Mouse (Mus musculus): ENCODE data around the gene Itga11.

Gene Itga11

GRCm38 (mm10) chr9:62684311-62684710 is 6.7 kb downstream of the Itga11 start:
- DNase-seq (ENCODE audit: low spot score): no peak

- DNase-seq (ENCODE audit: low spot score): no peak
Measured at GRCm38 (mm10) chr9:62689748-62690147, 12.1 kb downstream of the Itga11 start.

GRCm38 (mm10) chr9:62694054-62694453 is 16.4 kb downstream of the Itga11 start:
- DNase-seq (ENCODE audit: low spot score): no peak

- DNase-seq (ENCODE audit: low spot score): no peak
Measured at GRCm38 (mm10) chr9:62695210-62695609, 17.6 kb downstream of the Itga11 start.

GRCm38 (mm10) chr9:62696799-62697198 is 19.2 kb downstream of the Itga11 start:
- no peak for DNase-seq (ENCODE audit: low spot score)

DNA sequence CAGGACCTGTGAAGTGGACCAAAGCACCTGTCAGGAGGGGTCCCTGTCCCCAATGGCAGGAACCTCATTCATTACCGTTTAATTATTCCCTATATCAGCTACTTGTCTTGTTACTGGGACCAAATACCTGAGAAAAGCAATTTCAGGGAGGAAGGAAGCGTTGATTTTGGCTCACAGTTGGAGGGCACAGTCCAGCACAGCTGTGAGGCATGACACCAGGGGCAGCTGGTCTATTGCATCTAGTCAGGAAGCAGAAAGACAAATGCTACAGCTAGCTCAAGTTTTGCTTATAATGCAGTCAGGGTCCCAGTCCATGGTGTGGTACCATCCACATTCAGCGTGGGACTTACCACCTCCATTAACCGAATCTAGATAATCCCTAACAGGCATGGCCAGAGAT is 29.6 kb downstream of the Itga11 start:
- DNase-seq (ENCODE audit: low spot score): no peak

- DNase-seq (ENCODE audit: low spot score): no peak
Measured at GRCm38 (mm10) chr9:62707870-62708269, 30.2 kb downstream of the Itga11 start.

- no peak for DNase-seq (ENCODE audit: low spot score)
Measured at GRCm38 (mm10) chr9:62709983-62710382, 32.4 kb downstream of the Itga11 start.

DNA sequence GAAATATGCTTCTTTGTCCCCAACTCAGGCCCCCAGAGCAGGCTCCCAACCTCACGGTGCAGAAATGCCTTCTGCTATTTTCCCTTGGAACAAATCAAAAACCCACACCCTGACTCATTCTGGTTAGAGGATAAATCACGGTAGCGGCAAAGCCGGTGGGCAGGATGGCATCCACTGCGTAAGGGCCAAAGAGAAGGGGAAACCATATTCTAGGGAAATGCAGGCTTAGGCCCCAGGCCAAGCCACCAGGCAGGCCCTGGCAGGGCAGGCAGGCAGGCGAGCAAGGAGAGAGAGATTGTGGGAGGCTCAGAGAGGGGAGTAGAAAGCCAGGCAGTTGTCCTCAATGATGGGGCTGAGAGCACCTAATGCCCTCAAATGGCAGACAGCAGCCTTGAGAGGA is 34.7 kb downstream of the Itga11 start:
- DNase-seq (ENCODE audit: low spot score): no peak

DNA sequence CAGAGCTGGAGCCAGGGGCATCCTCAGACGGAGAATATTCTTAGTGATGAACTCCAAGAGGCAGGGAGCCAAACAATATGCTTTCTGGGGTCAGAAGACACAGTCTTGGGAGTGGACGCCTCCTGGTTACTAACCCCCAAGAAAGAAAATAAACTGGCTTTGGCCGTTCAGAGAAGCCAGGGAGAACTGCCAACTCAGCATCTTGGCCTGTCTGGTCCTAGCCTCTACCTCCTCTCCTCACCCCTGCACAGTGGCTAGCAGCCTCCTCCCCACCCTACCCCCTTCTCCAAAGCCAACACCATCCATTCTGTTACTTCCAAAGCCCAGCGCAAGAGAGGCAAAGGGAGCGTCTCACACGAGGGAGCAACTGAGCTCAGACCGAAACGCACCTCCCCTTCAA is 35.4 kb downstream of the Itga11 start:
- no peak for DNase-seq (ENCODE audit: low spot score)

GRCm38 (mm10) chr9:62714336-62714735 is 36.7 kb downstream of the Itga11 start:
- DNase-seq (ENCODE audit: low spot score): no peak

GRCm38 (mm10) chr9:62717982-62718381 is 40.4 kb downstream of the Itga11 start:
- DNase-seq (ENCODE audit: low spot score): no peak

GRCm38 (mm10) chr9:62721791-62722190 is 44.2 kb downstream of the Itga11 start:
- DNase-seq (ENCODE audit: low spot score): no peak

- DNase-seq (ENCODE audit: low spot score): no peak
Measured at GRCm38 (mm10) chr9:62722716-62723115, 45.1 kb downstream of the Itga11 start.

DNA sequence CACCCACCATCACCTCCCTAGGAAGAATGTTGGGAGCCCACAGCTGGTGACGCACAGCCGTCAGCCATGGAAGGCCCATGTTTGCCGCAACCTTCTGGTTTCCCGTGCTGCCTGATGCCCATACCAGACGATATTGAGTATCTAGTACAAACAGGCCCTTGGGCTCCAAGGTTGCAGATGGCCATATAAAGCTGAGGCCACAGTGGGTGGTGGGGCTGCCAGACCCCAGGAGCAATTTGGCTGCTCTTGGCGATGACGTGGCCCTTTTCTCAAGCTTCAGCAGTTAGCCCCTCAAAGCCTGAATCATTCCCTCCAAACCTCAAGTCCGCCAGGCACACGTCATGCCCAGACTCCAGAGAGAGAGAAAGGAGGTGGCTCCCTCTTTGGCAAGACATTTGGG is 46.5 kb downstream of the Itga11 start:
- DNase-seq (ENCODE audit: low spot score): no peak

DNA sequence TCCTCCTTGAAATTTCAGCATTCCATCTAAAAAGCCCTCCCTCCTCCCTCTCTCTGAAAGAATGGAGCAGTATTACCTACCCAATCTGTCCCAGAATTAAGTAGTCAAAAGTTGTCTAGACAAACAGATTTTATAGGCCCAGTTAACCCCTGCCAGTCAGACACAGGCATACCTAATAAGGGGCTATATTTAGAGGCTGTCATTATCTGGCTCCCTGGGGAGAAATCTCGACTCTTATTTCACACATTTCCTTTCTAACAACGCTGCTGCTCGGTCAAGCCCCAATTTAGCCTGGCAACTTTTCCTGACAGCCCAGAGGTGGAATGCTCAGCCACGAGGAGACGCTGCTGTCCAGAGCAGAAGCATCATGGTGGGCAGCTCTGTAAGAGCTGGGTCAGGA is 47.6 kb downstream of the Itga11 start:
- DNase-seq (ENCODE audit: low spot score): no peak

DNA sequence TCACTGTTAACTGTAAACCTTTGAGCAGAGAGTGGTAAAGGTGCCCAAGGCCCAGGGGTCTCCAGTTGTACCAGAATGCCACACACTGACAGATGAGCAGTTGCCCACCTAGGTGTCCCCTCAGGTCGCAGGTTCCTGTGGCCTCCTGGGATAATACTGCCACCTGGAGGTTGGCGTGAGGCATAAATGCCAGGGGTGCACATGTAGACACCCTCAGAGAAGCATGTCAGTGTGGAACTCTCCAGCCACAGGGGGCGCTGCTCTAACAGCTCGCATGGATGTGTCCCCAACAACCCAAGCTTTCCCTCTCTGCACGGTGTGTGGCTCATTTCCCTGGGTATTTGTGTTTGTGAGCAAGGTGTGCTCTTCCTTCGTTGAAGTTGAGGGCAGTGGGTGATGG is 48.8 kb downstream of the Itga11 start:
- no peak for DNase-seq (ENCODE audit: low spot score)

DNA sequence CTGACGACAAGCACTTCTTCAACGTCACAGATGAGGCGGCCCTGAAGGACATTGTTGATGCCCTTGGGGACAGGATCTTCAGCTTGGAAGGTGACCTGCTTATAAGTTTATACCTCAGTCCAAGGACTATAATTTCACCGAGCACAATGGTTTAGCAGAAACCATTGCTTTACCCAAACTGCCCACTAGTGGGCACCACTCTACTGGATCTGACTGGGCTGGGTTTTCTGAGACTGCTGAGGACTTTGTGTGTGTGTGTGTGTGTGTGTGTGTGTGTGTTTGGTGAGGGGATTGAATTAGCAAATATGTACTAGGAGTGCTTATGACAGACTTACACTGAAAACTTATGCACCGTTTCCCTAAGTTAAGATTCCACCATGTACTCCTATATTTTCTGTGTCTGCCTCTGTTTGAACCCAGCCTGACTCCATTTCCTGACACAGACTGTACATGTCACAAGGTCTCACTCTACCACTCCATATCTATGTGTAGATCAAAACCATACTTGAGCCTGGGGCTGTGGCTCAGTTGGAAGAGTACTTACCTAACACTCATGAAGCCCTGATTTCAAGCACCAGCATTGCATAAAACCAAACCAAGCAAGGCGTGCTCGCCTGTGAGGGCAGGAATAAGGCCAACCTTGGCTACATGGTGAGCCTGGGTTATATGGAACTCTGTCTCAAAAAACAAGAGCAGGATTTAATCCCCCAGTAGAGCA is 67.1 kb downstream of the Itga11 start:
- no peak for DNase-seq (ENCODE audit: low spot score)

GRCm38 (mm10) chr9:62746646-62747045 is 69.0 kb downstream of the Itga11 start:
- DNase-seq (ENCODE audit: low spot score): no peak

DNA sequence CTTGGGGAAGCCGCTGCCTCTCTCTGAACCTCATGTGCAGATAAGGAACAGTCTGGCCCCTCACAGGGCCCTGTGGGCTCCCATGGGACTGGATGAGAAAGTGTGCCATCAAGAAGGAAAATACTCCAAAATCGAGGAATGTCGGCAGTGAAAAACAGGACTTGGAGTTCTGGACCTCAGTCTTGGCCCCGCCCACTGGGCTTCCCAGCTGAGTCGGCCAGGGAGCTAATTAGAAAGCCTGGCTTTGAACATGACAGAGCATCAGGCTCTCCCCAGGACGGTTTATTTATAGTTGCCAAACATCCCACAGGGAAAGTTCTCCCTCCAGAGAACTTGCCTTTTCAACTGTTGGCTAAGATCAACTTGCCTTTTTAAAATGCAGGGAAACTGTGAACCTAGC is 72.0 kb downstream of the Itga11 start:
- peak; percentile 48 for DNase-seq (ENCODE audit: low spot score)

GRCm38 (mm10) chr9:62750381-62750780 is 72.8 kb downstream of the Itga11 start:
- no peak for DNase-seq (ENCODE audit: low spot score)

- DNase-seq (ENCODE audit: low spot score): no peak
Measured at GRCm38 (mm10) chr9:62758288-62758687, 80.7 kb downstream of the Itga11 start.

- DNase-seq (ENCODE audit: low spot score): no peak
Measured at GRCm38 (mm10) chr9:62759601-62760000, 82.0 kb downstream of the Itga11 start.

- no peak for DNase-seq (ENCODE audit: low spot score)
Measured at GRCm38 (mm10) chr9:62763478-62763877, 85.9 kb downstream of the Itga11 start.

All from testis, postnatal 14 days (tissue).